Mouse (Mus musculus) mouse trophoblast stem cell (cell line): ENCODE data around the gene Itga6.

ENCODE experiments used
- in situ Hi-C, 2 experiments: fragments of 300-500 bp; cut with MseI, MboI; formaldehyde crosslinking; loops; 2 replicates in 1 of 2; 3 replicates in 1 of 2; pipeline ENCODE4 v1.15.1; 2025

Gene Itga6

DNA sequence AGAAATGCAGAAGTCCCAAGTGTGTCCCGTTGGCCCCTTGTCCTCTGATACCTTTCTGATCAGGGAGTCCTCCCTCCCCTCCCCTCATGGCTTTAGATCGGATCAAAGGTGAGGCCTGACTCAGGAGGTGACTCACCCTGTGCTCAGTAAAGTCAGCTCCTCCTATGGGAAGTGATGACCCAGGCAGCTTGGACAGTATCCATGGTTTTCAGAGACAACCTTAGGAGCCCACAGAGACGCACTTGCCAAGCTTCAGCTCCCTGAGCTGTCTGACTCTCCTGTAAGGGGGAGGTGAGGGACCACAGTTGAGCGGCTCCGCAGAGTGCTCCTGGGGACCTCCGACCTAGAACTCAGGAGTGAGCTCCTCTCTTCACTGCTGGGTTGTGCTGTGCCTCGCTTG, 56.3 kb downstream of the Itga6 start:
- in situ Hi-C loops: no loop called here

DNA sequence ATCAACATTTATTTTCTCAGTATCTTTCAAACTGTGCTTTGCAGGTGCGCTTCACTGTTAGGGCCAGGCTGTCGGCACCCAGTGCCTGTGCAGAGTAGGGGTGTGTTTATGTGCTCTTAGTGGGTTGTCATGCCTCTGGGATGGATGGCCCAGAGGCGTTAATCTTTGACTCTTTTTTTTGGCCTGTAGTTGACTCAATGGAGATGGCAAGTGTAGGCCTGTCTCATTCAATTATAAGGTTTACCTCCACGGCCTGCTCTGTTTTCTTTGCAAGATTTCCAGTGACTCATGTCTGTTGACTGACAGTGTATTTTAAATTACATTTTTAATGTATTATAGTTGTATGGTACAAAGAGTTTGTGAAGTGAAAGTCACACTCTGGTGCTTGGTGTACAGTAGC, 56.7 kb downstream of the Itga6 start:
- in situ Hi-C loops: no loop called here

DNA sequence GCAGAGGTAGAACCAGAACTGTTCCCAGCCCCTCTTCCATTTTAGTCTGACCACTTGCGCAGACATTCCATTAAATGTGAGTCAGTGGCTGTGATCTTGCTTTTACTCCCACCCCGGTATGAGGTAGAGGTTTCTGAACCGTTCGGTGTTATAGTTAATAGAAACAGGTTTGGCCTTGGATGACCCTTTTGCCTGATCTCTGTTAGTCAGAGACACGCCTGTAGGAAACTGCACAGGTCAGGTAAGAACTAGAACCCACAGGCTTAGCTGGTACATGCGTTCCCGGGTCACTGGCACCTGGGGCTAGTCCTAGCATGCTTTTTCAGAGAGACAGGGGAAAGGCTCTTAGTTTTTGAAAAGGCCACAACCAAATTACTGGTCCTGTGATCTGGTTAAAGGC, 59.7 kb downstream of the Itga6 start:
- in situ Hi-C loops: no loop called here

DNA sequence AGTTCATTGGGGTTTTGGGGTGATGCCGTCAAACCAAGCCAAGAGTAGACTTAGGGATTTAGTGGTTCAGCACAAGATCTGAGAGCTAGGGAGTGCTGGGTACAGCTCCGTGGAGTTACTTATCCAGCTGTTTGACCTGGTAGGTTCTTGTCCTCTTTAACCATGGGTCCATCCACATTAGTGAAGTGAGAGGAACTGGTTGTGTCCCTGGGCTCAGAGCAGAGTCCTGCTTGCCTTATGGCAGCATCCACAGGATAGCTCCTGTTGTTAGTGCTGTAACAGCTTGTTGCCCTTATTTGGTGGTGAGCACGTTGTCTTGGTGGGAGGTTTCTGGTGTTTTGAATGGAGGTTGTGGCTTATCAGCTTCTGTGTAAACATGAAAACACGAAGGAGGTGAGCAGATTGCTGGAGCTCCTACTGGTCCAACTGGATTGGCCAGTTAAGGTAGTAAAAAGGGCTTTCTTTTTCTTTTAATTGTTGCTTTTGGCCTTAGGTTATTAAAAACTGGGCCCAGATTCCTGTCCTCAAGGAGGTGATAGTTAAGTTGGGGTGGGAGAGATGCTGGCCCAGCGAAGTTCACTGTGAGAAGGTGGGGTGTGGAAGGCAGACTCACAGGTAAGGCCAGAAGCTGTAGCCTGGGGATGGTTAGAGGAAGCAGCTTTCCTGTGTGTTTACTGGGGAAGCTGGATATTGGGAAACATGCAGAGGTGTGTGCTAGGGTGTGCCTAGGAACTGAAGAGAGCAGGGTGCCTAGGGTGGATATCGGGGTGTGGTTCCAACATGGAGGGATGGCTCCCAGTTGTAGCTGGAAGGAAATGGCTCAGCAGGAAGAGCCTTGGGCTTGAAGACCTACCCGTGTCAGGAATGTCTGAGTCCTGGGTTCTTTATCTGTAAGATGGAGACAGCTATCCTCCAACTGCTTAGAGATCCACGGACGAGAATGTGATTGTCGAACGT, 60.5 kb downstream of the Itga6 start:
- in situ Hi-C loops: no loop called here

DNA sequence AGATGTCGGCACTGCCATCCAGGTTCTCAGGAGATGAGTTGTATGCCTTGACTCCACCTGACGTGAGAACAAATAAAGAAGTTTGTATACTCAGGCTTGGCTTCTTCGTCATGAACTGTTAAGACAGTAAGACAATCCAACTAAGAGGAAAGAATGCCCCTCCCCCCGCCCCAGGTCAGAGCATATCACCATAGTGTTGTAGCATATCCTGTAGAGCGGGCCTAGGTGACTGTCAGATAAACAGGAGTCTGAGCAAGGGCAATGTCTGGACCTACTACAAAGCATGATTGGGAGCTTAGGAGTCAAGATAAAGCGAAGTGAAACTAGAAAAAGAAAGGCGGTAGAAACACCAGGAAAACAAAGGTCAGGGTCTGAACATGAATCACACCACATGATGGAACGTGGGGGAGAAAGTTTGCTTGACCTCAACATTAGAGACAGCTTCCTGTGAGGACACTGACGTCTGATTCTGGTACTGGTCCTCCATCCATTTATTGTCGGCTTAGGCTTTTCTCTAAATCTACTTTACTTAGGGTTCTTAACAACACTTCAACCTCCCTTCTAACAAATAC, 64.0 kb downstream of the Itga6 start:
- in situ Hi-C loops: no loop called here

DNA sequence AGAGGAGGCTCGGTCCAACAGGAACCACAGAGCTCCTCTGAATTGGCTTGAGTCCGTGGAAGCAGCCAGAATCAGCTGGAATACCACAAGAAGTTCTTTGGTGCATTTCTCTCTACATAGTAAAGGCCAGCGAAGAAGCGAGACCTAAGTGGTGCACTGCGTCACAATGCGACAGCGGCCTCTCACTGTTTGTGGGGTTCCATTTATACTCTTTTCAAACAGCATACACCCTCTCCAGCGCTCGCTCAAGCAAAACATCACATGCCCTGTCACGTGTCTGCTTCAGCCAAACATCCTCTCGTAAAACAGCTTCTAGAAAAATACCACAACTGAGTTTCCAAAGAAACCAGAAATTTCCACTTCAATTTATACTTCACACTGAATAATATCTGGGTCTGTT, 64.6 kb downstream of the Itga6 start:
- in situ Hi-C loops: no loop called here

DNA sequence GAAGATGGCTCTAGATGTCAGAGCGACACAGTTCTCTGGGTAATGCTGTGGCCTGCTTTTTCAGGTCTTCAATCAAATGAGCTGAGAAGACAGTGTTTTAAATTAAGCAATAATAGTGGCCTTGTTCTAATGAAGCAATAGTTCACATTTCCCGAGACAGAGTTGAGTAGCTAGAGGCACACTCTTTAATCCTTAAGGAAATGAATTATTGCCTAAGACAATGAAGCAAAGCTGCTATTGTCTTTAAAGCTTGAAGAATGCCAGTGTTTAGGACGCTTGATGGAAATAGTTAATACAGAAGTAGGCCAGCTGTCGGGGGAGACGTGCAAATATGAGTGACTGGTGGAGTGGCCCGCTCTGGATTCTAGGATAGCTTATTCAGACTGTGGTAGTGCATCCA, 65.5 kb downstream of the Itga6 start:
- in situ Hi-C loops: no loop called here

DNA sequence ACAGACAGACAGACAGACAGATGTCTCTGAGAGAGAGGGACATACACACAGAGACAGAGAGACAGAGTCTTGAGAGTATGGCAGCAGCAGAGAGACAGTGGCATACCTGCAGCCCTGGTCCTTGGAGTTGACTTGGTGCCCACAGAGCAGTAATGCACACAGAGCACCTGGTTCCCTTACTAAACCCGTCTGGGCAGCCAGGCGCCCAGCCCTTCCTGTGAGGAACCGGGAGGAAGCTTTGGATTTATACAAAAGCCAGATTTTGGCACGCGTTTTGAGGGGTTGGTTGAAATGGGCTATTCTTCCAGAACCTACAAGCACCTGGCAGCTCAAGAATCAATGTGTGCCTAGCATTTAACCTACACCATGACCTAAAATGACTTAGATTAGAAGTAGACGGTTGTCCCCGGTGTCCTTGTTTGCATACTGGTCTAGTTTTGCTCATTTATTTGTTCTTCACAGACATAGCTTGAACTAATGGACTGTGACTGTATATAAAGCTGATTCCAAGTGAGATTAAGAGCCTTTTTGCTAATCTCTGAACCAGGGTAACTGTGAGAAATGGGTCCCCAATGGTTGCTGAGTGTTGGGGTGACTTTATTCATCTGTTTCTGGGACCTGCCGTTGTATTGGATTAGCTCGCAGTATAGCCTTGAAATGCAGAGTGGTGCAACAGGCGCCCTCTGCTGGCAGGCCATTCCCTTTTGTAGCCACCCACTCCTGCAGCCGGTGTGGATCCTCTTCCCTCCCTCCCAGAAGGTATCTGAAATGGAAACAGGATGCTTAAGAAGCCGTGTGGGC, 67.0 kb downstream of the Itga6 start:
- in situ Hi-C loops: no loop called here

DNA sequence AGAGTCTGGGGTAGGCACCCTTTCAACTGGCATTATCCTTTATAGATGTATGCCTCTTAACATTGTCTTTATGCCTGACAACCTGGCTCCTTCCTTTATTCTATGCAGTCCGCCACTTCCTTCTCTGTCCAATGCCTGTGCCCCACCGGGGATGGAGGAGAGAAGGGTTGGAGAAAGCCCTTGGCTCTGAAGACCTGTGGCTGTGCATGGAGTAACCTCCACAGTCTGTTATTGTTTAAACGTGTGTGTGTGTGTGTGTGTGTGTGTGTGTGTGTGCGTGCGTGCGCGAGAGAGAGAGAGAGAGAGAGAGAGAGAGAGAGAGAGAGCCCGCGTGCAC, 67.6 kb downstream of the Itga6 start:
- in situ Hi-C loops: no loop called here

DNA sequence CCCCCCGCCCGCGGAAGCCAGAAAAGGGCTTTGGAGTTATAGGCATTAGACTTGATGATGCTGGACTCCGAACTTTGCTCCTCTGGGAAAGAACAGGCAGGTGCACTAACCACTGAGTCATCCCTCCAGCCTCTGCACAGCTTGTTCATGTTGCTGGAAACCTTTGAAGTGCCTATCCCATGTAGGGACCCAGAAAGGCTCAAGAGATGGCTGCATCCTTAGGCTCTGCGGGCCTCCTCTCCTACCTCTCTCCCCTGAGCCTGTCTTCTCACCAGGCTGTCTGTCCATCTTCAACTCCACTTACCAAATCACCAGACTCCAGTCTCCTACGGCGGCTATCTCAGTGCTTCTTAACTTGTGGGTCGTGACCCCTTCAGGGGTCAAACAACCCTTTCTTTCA, 68.0 kb downstream of the Itga6 start:
- in situ Hi-C loops: no loop called here

DNA sequence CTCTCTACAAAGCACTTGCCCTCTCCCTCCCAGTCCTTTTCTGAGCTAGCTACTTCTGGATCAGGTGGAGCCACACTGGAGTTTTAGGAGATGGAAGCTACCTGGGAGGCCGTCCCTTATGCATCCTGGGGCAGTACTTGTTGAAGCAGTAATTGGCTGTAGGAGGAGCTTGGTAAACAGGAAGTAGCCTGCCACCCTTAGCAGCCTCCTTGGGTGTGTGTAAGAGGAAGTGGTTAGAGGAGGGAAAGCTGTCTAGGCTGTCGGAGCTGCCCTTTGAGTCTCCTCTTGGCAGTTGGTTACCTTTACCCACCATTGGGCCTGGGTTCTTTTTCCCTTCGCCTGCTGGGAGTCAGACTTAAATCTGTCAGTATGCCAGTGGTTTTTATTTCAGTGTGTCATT, 68.6 kb downstream of the Itga6 start:
- in situ Hi-C loops: no loop called here

DNA sequence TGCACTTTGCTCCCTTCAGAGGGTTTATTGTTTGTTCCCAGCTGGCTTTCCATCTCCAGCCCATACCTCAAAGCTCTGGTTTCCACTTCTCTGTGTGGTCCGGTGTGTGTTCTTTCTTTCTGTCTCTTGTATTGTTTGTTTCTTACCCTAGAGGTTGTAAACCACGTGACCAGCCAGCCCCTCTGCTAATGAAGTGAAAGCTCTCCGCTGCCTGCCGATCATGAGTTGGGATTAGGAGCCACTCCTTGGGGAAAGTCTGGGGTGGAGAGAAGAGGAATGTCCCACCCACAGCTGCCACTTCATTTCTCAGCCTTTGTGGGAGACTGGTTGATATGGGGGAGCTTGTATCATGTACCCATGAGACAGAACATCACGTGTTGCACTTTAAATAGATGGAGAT, 69.9 kb downstream of the Itga6 start:
- in situ Hi-C loops: loop anchor here (5.0 kb wide), 1 partner anchor 218 kb away; no protein-coding TSS in a partner anchor

DNA sequence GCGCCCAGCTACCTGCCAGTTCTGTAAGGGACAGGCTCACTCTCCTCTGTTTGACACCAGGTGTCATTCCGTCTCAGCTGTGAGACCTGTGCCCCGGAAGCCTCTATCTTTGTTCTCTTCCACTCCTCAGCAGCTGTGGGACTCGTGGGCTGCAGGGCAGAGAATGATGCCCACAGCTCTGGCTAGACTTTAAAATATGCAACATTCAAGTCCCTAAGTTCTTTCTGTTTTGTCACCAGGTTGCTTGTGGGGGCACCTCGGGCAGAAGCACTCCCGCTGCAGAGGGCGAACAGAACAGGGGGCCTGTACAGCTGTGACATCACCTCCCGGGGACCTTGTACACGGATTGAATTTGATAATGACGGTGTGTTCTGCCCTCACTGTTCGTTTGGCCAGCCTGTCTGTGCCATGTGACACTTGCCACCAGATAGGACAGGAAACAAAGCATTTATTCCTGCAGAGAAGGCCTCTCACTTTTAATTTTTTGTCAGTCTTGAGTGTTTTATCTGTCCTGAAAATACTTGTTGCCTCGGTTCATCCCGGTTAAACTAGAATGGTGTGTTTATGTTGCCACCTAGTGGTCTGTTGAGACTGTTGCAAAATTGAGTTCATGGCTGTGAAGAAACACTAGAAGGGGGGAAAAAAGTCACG, 71.1 kb downstream of the Itga6 start:
- in situ Hi-C loops: loop anchor here (5.0 kb wide), 1 partner anchor 219 kb away; no protein-coding TSS in a partner anchor

DNA sequence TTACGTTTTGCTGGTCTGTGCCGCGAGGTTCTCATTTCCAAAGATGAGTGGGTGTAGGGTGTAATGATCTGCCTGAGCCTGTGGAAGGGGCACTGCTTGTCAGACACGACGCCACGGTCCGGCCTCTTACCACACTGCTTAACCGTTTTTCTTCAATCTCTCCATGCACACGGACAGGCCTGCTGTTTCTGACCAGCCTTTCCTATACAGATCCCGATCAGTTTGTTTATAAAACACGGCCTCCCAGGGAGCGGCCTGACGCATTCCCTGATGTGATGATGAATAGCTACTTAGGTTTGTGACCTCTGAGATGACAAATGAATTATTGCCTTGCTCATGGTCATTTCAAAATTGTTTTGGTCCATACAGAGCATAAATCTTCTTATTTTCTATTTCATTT, 78.7 kb downstream of the Itga6 start:
- in situ Hi-C loops: no loop called here

DNA sequence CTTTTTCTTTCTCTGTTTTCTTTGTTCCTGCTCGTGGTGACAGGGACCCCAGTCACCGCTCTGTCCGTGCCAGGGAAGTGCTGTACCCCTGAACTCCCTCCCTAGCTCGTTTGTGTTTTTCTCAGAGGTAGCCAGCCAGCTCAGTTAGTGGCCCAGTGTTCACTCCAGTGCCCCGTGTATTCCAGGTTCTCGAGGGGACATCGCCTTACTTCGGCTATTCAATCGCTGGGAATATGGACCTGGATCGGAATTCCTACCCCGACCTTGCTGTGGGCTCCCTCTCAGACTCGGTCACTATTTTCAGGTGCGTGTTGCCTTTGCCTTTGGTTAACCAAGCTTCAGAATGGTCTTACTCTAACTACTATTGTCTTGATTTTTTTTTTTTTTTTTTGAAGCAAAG, 82.3 kb downstream of the Itga6 start:
- in situ Hi-C loops: no loop called here

DNA sequence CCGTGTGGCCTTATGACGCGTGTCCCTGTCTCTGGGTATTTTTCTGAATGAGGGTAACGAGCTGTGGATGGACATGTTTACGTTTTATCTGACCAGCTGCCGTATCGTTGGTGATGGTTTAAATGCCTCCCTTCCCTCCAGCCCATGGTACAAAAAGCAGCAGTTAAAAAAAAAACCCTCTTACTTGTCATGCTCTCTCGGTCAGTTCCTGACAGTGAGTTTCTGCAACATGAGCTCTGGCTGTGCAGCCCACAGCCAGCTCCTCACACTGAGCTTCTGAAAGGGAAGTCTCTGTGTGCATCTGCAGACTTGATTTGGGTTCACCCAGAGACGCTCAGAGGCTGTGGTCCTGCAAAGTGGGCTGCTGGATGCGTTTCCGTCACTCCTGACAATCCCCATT, 83.5 kb downstream of the Itga6 start:
- in situ Hi-C loops: no loop called here

DNA sequence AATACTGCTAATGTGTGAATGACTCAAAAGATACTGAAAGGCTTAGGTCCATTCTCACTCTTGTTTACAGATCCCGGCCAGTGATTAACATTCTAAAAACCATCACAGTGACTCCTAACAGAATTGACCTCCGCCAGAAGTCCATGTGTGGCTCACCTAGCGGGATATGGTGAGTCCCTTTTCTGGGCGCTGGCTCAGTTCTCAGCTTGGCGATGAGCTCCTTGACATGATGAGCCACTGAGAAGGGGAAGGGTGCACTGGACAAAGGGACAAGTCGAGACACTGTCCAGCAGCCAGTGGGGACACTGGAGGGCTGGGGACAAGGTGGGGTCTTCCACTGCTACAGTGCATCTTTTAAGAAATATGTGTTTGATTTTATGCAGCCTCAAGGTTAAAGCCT, 88.2 kb downstream of the Itga6 start:
- in situ Hi-C loops: no loop called here

DNA sequence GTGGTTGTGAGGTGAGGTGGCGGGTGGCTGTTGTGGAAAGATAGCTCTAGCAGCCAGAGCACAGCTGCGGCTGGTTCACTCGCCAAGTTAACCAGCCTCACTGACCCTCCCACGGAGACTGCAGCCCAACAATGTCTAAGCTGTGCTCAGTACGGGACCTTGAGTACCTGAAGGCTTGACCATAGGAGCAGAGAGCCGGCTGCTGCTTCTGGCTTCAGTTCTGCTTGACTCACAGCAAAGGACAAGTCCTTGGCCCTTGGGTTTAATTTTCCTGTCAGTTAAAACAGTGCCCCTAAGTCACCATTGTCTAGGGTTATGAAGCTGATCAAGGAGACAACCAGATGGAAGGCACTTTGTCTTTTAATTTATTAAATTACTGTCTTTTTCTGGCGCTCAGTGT, 89.0 kb downstream of the Itga6 start:
- in situ Hi-C loops: no loop called here

DNA sequence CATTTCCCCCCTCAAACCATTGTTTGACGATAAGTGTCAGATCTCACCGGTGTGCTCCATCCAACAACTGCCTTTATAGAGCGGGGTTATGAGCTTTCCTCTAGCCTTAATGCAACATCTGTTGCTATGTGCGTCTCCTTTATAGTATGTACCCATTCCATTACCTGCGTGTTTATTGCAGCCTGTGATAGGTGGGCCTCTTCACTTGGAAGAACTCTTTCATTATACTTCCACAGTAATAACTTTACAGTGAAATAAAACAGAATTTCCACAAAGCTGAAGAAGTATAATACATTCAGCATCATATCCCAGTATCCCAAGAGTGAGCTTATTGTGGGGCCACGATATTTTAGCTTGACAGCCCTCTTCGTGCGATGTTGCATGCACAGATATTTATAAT, 90.1 kb downstream of the Itga6 start:
- in situ Hi-C loops: no loop called here

DNA sequence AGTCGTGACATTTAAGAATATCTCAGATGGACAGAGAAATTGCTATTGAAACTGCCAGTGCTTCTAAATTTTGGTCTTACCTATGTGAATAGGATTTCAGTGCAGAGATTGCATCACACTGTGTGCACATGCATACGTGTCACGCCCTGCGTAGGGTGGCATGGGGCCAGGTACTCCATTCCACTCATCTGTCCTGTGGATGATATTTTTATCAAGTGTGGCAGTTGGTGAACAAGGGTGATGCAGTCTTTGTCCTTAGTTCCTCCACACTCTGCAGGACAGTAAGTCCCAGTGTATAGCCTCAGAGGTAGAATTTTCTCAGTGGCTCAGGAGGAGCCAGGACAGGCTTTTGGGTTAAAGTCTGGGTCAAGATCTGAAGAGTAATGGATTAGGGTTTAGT, 90.8 kb downstream of the Itga6 start:
- in situ Hi-C loops: no loop called here

DNA sequence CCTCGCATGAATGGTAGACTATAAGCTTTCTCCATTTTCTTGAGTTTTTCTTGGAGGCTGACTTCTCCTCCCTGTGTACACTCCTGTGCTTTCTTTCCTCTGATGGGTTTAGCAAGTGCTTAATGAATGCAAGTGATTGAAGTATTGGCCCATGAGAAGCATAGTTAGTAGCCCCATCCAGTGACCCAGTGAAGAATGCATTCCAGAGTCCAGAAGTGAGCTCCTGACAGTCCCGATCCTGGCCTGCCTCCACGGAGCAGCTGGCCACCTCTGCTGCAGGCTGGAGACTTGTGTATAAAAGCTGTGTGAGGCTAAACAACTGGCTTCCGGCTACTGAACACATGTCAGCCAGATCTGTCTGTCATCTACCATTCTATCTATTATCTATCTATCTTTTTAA, 91.8 kb downstream of the Itga6 start:
- in situ Hi-C loops: no loop called here

DNA sequence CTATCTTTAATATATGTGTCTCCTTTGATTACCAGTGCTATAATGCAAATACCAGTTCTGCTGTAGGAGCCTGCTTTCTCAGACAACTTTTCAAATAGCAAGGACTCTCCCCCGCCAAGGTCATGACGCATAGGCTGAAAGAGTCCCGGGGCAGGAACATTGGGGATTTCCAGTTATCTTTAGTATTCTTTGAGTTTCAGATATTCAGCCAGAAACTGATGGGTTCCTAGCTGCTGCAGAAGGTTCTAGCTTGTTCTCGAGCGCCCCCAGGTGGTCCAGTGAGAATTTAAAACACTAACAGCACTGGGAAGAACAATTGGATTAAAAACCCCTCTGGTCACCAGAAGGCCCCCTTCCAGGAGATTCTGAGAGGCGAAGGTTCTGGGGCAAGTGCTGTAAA, 92.4 kb downstream of the Itga6 start:
- in situ Hi-C loops: no loop called here
